Mouse (Mus musculus) brain, adult 10 weeks (tissue): Measurements from ENCODE around the gene Tnni3k. TPM values are rescaled to one million over a fixed set of nuclear protein-coding genes. Genes with fewer than 3 reads are reported as not detected.

ENCODE experiments used
- polyA plus RNA-seq: library from polyadenylated mRNA; stranded (reverse); fragments of 350-450 nt; fragmentation: Illumina TruSeq; extraction: RNeasy Lipid Tissue Mini Kit (QIAGEN cat#74804); gene quantifications from one replicate; pipeline ENCODE4 v1.2.3, GENCODE M21; 2015; ENCODE audit warnings: low read depth, low replicate concordance

Gene Tnni3k
- polyA plus RNA-seq, result 0.48 TPM

DNA sequence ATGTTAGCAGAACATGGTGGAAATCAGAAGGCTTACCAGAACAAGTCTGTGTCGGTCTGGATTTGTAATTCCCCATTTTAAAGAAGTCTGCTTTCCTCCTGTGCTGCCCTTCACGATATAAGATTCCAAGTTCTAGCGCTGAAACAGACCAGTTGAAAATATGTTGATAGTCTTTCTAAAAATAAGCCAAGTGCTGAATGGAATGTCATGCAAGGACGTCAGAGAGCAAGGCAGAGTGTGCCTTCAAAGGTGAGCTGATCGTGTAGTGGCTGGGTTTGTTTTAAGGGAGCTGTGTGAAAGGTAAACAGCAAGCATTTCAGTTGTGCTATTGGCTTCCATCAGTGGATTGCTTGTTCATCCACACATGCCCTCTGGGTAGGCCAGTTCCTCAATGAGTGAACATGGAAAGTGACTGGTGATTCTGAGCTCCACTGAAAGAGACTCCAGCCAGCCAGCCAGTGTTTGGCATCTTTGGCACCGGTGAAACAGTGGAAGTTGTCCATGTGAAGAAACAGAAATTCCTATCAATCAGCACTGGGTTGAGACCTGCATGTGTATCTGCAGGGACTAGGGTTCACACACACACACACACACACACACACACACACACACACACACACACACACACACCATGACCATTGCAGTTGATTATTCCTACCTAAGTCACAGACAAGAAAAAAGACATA lies at the start of gene Tnni3k:
TSS of gene Tnni3k (minus strand) at position 177 of the 686 bp plus-strand sequence.

DNA sequence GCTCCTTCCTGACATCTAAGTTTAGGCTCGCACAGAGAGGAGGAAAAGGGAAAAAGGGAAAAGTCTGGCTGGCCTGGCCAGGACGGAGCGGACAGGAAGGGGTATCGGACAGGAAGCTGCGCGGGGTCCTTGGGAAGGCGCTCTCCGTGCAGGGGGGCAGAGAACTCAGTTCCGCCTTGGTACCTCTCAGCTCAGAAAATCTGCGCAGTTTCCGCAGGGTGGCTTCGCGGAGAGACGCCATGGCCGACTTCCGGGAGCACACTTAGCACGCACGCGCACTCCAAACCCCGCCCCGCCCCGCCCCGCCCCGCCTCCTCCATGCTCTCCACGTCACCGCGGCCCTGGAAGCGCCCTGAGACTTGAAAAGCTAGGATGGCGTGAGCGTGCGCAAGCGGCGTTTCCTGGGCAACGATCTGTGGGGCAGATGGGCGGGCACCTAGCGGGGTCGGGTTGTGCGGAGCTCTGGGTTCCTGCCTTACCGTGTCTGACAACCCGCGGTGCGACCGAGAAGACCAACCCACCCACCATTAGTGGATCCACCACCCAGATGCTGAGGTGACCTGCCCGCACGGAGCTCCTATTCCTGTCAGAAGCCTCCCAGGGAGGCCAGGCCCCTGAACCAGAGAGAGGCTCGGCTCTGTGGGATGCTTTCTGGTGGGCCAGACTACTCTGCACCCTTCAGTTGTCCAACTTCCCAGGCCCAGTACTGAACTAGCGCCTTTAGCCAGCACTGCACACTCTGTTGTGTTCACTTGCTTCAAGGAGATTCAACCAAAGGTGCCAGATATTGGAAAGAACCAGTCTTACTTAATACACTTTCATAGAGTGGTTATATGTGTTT lies 38.1 kb upstream of the Tnni3k start, which contains the start of the genes Fpgt and Lrriq3:
TSS of gene Fpgt (minus strand) at position 288 of the 841 bp plus-strand sequence.
TSS of gene Lrriq3 (plus strand) at position 319 of the 841 bp plus-strand sequence.

Other genes with a start within 250 kb of the Tnni3k start
- gene Fpgt, start 38.0 kb upstream of the Tnni3k start, polyA plus RNA-seq, result 33.6 TPM
- 0.88 TPM for gene Lrriq3, start 38.0 kb upstream of the Tnni3k start, polyA plus RNA-seq